Mouse (Mus musculus) bone marrow macrophage, adult 2 months (primary cell): ENCODE data around the gene Palb2. TPM values are rescaled to one million over a fixed set of nuclear protein-coding genes. Genes with fewer than 3 reads are reported as not detected.
A peak's percentile ranks its signal among the peaks of the same experiment; 100 is the strongest.

Source experiments
- H3K27ac ChIP-seq: 2 replicates; pipeline ENCODE4 v1.5.1; 2012; ENCODE audit warnings: low read depth, low read length; ENCODE audit not compliant: insufficient read depth
- H3K4me1 ChIP-seq: 2 replicates; pipeline ENCODE4 v1.6.1; 2012; ENCODE audit warnings: low read length; ENCODE audit not compliant: control insufficient read depth, insufficient read depth
- H3K4me3 ChIP-seq: 2 replicates; pipeline ENCODE4 v1.5.1; 2012; ENCODE audit warnings: mild to moderate bottlenecking, low read length, moderate library complexity; ENCODE audit not compliant: insufficient read depth
- CTCF ChIP-seq: IDR thresholded peaks from 2 replicates; pipeline ENCODE4 v1.5.1; 2012; ENCODE audit warnings: low read depth, mild to moderate bottlenecking, low read length, moderate library complexity
- POLR2A ChIP-seq: IDR thresholded peaks from 2 replicates; pipeline ENCODE4 v1.6.1; 2012; ENCODE audit warnings: mild to moderate bottlenecking, low read depth, low read length, borderline replicate concordance
- polyA plus RNA-seq: library from polyadenylated mRNA; stranded (reverse); fragments of >200 nt; gene quantifications from 2 replicates; pipeline ENCODE4 v1.2.4, GENCODE M21; 2012; ENCODE audit not compliant: missing spikeins, insufficient read depth, insufficient read length

Palb2 gene
- polyA plus RNA-seq, 1 experiment: 12.2 TPM

DNA sequence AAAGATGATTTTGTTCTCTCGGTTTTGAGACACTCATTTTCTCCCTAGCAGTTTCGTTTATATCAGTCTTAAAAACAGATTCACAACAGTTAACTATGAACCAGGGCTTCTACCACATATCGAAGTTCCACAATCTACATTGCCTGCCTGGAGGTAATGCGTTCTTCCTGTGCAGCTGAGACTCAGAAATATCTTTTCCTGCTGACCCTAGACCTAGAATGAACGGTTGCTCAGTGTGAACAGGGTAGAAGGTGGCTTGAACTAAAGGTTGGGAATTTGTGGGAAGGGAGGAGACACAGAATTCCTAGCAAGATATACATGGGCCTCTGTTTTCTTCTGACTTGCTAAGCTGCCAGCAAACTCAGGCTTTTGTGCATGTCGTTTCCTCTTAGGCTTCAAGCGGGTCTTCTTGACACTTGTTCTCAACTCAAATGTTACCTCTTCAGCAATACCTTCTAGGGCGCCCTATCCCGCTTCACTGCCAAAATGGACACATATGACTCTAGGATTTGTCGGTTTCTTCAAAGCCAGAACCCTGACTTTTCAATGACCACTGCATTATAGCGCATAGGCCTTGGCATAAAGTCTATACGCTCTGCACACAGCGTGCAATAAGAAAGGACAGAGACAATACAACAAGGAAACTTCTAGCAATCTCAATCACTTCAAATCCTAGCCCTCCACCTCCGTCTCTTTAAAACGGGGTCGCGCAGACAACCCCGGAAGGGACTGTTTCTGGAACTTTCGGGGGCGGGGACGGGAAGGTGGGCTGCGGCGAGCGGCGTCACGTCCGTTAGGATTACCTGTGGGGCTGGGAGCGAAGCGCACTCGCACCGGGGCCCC lies 66.5 kb downstream of the Palb2 start:
- Histone ChIP-seq H3K27ac (peak overlapping the region; percentile 80), H3K4me3 (peak overlapping the region; percentile 99), H3K4me1 (peaks cover 36% of the 10 kb centered on the region)
- TF ChIP-seq CTCF (no peak), POLR2A (no peak)

DNA sequence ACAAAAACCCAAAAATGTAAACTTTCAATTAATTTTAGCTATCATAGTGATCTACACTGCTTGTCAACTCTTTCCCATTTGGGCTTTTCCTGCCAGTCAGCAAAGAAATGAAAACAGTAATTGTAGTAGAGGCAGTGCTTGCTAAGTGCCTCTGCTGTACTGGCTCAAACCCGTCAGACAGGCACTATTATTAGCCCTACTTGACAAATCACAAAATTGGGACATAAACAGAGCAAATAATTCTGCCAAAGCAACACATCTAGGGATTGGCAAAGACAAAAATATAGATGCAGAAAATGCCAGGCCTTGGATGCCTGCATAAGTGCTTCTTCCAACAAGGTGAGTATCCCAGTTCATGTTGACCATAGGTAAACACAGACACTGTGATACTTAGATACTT lies 67.1 kb downstream of the Palb2 start:
- TF ChIP-seq POLR2A (no peak), CTCF (no peak)
- Histone ChIP-seq H3K4me3 (peak overlapping the region; percentile 4; the same call in 1 of the 2 replicates), H3K27ac (peak overlapping the region; percentile 11), H3K4me1 (peaks cover 31% of the 10 kb centered on the region)

Other genes starting within 250 kb of the Palb2 start
- 20.4 and 25.3 TPM in 2 replicates for gene Cog7, start 151.3 kb downstream of the Palb2 start, polyA plus RNA-seq
- gene Gga2, start 111.8 kb downstream of the Palb2 start, polyA plus RNA-seq: 28.4 and 30.2 TPM in 2 replicates
- 27.9 and 29.7 TPM in 2 replicates for gene Ubfd1, start 65.8 kb downstream of the Palb2 start, polyA plus RNA-seq
- 1.5 and 2.1 TPM in 2 replicates for gene Ears2, start 65.7 kb downstream of the Palb2 start, polyA plus RNA-seq
- 96.8 and 102 TPM in 2 replicates for gene Ndufab1, start 31.1 kb downstream of the Palb2 start, polyA plus RNA-seq
- gene Dctn5, start 56 bp upstream of the Palb2 start, polyA plus RNA-seq: 118 and 129 TPM in 2 replicates
- gene Plk1, start 26.5 kb upstream of the Palb2 start, polyA plus RNA-seq: 28.0 and 31.9 TPM in 2 replicates
- gene Ern2, start 53.2 kb upstream of the Palb2 start, polyA plus RNA-seq: not detected in 2 replicates
- 0.99 and 1.3 TPM in 2 replicates for gene Chp2, start 86.5 kb upstream of the Palb2 start, polyA plus RNA-seq
- 196 and 203 TPM in 2 replicates for gene Prkcb, start 155.8 kb upstream of the Palb2 start, polyA plus RNA-seq